Mouse (Mus musculus): ENCODE results near the gene Pdilt.
"Not testable (repeated sequence)": the region's sequence is repeated elsewhere in the genome, so short reads cannot be mapped to it uniquely, and the experiment has no call there.

The Pdilt gene

DNA sequence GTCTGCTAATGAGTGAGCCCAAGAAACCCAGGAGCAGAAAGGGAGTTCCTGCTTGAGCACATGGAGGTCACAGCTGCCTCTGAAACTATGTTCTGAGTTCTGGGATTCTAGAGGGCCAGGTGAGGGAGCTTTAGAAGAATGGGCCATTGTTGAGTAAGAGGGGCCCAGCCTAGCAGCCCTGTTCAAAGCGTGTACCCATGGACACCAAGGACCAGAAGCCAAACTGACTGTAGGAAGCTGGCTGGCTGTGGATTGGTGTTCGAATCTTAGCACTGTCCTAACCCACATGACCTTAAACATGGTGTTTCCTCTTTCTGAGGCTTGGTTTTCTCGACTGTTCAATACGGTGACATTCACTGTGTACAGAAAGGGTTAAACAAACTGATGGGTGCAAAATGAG is at the start of gene Pdilt:
Gene Pdilt, minus strand, starts transcription at position 101 of the 400 bp plus-strand sequence.
- no peak for DNase-seq

DNA sequence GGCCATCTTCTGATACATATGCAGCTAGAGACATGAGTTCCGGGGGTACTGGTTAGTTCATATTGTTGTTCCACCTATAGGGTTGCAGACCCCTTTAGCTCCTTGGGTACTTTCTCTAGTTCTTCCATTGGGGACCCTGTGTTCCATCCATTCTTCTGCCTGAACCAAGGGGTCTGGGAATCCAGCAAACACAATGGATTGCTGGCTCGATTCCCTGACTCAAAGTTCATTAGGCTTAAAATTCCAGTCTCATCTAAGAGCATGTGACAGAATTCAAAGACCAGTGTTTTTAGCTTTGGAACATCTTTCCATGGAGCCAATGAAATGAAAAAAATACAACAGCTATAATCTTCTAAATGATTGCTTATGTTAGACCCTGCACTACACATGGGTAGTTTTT is 39.2 kb upstream of the Pdilt start:
- not testable (repeated sequence) for DNase-seq

DNA sequence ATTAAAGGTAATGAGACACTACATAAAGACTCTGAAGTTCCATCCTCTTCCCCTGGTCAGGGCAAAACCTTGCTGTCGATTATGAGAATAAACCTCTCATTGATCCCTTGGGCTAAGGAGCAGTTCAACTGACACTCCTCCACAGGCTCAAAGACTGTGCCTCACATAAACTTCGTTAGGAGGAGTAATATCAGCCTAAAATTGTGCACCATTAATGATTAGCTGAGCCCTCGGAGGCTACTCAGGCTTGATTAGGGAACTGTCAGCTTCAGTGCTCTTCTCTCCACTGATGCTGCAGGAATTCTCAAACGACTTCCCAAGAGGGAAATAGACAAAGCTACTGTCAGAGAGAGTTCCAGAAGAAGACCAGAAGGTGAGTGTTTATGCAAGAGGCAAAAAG is 38.2 kb upstream of the Pdilt start:
- DNase-seq: no peak

DNA sequence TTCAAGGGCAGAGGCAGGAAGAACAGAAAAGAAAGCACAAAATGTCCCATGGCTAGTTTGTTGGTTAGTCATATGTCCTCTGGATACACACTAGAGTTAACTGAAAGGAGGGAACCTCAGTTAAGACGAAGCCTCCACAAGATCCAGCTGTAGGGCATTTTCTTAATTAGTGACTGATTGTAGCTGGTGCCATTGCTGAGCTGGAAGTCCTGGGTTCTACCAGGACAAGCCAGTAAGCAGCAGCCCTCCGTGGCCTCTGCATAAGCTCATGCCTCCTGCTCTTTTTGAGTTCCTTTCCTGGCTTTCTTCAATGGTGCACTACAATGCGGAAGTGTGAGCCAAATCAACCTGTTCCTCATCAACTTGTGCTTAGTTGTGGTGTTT is 37.2 kb upstream of the Pdilt start:
- DNase-seq: no peak

DNA sequence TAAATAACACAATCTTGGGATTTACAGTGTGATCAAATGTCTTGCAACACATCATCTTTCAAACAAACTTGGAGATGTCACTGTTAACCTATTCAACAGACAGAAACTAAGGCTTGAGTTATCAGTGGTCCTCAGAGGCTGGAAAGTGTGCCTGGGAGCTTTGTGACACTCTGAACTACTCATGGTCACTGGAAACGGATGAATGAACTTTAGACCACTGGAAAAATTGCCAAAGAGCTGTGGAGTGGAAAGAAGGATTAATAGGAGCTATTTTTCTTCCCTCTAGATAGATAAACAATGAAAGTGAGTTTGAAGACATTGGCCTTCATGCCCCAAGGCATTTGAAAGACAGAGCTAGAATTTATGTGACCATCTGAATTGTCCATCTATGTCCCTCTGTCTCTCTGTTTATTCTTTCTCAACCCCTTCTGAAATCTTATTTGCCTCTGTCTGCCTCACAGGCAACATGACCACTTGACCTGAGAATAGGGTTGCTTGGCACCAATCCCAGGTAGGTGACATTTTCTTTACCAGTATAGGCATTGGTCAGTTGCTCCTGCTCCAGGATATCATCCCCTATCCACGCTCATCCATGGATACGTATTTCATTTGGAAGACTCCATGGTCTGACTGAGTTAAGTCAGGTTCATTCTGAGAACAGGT is 36.6 kb upstream of the Pdilt start:
- DNase-seq: no peak

DNA sequence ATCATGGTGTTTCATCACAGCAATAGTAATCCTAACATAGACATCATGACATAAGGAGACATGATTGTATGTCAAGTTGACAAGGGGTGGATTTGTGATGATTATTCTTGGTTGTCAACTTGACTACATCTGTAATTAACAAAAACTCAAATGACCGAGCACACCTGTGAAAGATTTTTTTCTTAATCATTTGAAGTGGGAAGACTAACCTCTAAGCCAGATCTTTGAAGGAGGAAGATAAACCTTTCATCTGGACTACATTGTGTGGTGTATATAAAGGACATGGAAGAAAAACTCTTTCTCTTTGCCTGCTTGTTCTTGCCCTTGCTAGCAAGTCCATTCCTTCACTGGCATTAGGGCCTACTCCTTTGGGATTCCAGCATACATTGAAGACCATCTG is 30.8 kb upstream of the Pdilt start, which contains the start of gene Acsm2:
Gene Acsm2, plus strand, starts transcription at position 301 of the 400 bp plus-strand sequence.
- no peak for DNase-seq

DNA sequence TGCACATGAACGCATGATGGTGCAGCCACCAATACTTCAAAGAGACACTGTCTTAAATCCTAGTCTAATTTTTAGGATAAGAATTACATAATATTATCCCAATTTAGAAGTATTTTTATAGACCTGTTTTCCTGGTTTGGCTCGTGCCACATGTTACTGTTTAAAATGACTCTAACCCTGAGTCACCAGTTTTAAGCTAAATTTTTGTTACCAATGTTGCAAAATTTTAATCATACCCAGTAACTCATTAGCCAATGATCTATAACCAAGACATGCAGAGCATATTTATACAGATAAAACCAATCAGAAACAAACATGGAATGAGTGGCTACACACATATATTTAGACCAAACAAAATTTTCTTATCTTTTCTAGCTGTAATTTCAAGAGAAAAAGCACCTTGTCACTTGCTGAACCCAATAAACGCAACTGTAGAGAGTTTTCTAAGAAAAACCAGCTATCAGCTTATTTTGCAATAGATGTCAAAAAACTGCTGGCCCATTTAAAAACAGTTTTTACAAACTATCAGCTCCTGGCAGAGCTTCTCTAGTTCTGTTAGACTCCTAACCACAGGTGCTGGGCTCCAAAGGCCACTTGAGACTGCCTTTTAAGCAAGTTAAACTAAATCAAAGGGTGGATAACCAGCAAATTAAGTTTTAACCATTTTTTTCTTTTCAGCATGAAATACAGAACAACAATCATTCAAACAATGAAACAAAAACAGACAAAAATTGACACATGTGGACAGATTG is 27.4 kb upstream of the Pdilt start:
- no peak for DNase-seq

DNA sequence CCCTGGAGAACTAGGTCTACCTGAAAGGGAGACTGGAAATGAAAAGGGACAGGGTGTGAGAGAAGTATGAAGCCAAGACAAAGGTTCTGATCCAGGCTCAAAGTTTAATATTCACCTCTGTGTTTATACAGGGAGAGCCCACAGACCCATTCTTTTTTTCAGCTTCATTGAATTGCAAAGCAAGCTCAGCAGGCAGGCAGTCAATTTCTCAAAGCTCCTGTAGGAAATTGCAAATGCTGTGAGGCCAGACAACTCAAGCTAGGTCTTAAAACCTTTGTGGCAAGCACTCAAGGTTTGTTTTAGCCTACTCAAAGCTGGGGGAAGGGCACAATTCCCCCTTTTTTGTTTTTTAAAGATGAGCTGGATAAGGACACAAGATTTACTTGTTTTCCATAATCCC is 22.3 kb upstream of the Pdilt start:
- no peak for DNase-seq

DNA sequence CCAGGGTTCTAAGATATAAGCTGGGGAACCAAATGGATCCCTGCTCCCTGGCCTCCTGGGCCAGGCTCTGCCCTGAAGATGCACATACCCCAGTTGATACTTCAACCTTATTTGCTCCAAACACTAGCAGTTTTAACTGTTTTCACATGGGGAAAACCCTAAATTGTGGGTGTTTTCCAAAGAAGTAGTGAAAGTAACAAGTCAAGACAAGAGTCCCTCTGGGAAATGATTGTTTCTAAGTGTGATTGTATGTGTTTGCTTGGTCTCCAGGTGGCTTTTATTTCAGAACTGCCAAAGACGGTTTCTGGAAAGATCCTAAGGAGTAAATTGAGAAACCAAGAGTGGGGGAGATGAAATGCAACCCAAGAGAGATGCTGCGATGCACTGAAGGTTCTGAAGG is 19.2 kb upstream of the Pdilt start:
- DNase-seq: no peak

DNA sequence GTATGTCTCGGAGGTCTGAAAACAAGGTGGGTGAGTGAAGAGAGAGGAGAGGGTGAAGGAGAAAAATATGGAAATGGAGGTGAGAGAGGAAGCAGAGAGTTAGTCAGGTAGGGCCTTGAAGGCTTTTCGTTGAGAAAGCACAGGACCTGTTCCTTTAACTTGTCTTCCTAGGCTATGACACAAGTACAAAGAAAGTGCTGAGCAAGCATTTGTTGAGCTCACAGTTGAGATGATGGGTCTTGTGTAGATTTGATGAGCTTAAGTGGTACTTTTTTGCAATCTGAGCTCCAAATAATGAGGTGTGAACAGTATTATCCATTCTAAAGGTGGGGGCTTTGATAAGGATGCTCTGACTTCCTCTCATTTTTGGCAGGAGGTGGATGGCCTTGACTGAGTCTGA is 11.1 kb upstream of the Pdilt start:
- no peak for DNase-seq

DNA sequence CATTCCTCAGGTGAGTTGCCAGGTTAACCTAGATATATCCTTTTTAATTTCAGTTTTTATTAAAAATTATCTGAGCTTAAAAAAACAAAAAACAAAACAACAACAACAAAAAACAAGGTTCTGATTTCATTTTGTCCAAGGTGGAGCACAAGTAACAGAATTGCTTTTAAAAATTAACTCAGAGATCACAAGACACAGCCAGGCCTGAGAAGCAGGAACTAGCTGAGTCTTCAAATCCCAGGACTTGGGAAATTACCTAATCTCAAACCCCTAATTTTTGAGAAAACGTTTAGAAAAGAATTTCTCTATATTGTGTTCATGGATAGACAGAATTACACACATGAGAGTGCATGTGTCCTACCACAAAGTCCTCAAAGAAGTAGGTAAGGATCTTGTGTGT is 9.6 kb upstream of the Pdilt start:
- DNase-seq: no peak

DNA sequence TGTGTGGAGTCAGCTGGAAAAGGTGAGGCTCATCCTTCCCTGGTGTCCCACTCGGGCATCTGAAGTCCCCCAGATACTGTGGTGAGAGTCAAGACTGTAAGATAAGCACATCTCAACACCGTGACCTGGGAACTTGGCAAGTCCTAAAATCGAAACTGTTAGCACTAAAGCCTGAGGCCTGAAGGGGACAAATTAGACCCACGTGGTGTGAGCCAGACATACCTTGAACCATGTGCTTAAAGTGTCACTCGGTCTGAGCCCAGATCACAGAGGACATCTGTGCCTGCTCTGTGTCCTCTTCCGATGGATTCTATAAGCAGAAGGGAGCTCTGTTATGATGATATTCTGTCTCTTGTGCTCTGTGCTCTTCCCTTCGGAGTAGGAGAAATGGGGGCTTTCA is 5.3 kb upstream of the Pdilt start:
- no peak for DNase-seq

DNA sequence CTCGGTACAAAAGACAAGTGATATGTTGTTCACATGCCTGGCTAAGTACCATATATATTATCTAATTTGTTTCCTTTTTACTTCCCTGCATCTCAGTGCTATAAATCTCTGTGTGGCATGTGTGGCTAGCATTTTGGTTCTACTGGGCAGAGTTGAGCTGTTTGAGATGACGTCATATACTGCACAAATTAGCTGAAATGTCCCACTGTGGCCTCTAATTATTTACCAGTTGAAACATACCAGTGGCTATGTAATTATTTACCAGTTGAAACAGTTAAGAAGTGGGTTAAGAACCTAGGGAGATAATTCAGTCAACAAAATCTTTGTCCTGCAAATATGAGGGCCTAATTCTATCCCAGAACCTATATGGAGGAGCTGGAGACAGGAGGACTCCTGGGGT is 4.3 kb upstream of the Pdilt start:
- DNase-seq: no peak

DNA sequence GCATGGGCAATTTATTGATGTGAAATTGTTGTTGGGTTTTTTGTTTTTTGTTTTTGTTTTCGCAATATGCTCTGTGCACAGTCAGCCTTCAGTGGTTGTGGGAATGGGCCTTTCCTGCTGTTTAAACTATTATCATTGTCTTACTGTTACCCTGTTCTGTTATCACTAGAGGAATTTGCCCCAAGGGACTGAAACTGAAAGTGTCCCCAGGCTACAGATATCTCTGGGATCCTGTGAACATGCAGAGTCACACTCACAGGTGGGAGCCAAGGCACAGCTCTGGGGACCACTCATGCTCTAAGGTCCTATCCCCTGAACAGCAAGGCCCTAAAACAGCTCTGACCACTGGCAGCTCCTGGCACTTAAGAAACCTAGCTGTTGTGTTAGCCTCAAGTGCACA is 3.8 kb upstream of the Pdilt start:
- no peak for DNase-seq

DNA sequence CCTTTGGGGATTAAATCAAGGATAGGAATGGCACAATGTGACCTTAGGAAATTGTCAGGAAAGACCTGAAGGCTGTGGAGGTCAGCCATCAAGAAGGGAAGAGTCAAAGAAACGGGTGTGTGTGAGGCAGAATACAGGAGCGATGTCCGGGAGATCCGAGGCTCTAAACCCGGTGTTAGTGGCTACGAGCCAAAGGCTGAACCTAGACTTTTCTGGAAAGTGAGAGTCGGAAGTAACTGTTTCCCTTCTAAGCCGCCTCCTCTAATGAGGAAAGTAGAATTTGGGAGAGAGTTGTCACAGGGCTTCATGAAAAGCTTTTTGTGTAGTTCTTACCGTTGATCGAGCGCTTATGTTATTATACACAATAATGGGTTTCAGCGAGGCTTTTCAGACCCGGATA is 3.2 kb upstream of the Pdilt start:
- peak; percentile 38 for DNase-seq

DNA sequence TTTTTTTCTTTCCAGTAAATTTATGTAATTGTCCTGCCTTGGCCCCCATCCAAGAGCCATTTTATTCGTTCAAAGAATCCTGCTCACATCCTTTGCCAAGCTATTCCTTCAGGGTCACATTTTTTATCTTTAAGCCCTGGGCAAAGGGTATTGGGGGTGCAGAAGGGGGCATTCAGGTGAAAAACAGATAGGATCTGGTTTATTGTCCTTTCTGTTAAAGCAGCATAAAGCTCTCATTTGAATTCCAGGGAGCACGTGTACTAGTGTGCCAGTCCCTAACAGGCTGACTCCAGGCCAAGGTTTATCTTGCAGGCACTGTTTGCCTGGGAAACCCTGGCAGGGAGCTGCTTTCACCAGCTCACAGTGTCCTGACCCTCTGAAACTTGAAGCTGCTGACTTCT is 2.6 kb upstream of the Pdilt start:
- peak; percentile 76 for DNase-seq

DNA sequence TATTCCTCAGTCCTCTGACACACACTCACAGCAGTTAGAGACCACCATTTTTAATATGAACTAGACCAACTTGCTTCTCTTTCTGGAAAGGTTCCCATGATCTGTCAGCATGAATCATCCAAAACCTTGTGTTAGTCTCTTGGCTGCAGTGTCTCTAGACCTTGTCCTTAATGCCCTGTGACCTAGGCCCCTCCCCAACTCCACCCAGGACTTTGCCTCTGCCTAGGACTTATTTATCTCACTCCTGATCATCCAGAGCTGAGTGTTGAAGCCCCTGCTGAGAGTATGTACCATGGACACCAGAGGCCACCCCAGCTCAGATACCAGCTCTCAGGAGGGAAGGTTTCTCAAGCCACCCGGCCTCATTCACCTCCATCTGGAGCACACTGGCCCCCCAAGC is 904 bp downstream of the Pdilt start:
- peak; percentile 60 for DNase-seq

DNA sequence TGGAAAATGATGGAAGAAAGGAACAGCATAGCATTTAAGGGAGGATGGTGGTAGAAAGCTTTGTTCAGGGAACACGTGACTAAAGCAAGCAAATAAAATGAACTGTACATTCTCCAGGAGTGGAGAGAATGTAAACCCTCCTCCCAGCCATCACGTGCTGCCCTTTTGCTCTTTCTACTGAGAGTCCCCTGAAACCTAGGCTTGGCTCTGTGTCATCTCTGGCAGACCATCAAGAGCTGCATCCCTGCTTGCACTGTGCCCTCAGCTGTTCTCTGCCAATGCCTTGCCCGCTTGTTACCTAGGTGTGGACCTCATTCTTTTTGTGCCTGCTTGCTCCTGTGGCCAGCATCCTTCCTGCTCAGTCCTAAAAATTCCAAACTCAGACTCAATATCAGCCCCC is 1.5 kb downstream of the Pdilt start:
- peak; percentile 83 for DNase-seq

DNA sequence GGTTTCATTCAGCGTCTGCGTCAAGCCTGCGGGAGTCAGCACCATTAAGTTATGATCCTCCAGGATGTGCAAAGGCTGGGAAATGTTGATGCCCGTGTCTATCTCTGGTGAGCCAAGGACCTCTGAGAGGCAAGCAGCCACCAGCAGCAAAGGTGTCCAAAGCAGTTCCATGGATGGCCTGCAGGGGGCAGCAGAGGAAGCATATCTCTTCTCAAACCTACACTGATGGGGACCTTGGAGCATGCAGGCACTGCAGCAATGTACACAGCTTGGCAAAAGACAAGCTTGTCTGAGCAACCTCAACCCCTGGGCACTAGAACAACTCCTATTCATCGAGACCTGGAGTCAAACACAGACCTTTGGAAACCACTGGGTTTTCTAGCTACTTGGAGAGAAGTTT is 3.6 kb downstream of the Pdilt start:
- peak; percentile 92 for DNase-seq

DNA sequence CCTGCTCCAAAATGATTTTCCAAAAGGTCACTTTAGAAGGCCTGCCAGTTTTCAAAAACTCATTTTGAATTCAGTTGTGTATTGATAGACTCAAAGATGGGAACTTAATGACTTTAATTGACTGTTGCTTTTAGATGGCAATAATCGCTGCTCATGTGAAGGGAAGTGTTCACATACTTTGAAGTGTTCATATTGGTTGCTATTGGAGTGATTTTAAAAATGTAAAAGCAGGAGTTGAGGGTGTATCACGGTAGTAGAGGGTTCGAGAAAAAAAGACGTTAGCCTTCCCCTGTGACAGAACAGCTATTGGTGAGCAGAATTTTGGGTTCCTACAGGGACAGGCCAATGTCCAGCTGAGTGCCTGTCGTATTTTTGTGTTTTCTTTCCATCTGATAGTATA is 4.1 kb downstream of the Pdilt start, which contains the start of gene Acsm5:
Gene Acsm5, plus strand, starts transcription at position 301 of the 400 bp plus-strand sequence.
- DNase-seq: no peak

DNA sequence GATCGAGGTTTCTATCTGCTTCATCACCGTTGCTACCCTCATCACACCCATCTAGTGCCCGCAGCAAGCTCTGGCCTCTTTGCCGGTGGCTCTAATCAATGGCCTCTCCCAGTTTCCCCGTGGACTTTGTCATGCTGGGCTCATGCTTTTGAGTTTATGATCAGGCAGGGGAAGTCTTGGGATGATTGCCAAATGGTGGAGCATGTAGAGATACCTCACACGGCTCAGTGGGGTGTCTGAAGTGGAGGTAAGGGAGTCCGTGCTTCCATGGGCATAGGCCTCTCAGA is 7.1 kb downstream of the Pdilt start:
- DNase-seq: no peak

DNA sequence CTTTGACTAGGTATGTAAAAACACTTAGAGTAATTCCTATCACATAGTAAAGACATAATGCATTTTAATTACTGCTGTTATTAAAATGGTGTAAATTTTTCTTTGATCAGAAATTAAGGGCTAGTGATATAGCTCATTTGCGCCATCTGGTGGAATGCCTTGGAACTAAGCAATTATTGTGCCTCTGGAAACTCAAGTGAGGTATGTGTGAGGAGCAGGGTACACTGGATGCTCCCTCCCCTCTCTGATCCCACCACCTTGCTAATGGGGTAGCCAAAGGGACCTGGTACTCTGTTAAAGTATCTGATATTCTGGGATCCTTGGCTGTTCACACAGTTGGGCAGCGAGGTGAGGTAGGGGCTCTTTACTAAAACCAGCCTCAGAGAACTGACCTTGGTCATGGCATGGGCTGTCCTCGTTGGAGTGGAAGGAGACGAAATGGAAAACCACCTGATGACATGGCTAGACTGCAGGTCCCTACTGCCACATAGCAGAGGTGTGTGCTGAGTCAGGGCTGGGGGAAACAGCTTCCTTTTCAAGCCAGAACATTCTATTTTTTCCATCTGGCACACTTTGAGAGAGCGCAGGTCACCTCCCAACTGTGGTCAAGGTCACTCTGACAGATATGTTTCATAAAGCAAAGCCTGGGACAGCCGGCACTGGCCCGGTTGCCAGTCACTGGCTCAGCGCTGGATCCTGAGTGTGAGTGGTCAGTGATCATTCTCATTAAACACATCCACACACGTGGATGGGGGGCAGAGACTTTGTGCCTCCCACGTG is 7.6 kb downstream of the Pdilt start:
- peak; percentile 61 for DNase-seq

DNA sequence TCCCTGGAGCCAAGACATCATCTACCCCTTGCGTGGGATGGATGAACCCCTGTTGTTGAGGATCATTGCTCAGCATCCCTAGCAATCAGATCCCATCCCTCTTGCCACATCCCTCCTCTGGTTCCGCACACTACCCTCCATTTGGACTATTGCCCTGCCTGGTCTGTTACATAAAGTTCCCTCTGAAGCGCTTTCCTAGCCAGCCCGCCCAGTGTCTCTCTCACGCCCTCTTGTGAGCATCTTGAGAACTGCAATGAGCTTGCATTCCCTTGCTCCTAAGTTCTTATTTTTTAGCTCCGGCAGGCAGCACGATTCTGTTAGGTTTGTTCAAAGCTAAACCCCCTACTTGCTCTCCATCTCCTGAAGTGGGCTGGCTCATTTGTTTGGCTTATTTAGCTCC is 10.2 kb downstream of the Pdilt start:
- peak; percentile 82 for DNase-seq

DNA sequence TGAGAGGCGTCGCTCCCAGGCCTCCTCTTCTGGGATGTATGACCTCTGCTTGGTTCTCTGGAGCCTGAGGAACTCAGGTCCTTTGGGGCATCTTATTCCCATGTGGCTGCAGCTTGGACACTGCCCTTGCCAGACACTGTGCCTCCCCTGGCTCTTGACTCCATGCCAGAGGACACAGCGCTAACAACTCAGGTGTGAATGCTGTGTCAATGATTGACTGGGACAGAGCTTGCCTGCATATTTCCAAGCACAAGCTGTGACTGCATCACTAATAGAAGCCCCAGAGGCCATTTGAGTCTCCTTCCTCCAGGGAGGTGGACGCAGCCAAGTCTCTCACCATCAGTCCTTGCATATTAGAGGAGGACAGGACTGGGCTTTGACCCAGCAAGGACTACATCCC is 12.1 kb downstream of the Pdilt start:
- DNase-seq: peak; percentile 90
